Comparison of ENCODE assay signal across 14 mouse cellular contexts in the genomic region with DNA sequence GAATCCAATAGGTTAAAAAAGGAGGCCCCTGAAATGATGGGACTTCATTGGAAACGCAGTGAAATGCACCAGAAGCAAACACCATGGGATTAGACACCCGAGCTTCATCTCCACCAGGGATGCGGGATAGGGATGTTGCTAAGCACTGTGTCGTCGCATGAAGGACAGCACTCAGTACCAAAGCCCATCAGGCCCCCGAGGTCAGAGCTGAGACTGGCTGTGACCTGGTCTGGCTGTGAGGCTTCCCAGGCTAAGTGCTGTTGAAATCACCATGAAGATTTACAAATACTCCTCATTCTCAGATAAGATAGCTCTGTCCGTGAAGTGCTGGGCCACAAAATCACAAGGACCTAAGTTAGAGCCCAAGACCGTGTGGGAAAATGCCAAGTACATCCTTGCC.
"Had no signal": no experiment of that assay in that cellular context is flagged by ENCODE, and none has a peak within 500 bp of the region (broad histone marks: within the 10 kb centered on the region; RNA-seq: fewer than 3 reads in every experiment).

No protein-coding gene starts in this region.

- H3K9ac ChIP-seq: limb, embryonic 15.5 days; lung, embryonic 15.5 days; midbrain, embryonic 12.5 days; neural tube, embryonic 13.5 days had no signal

- H3K4me3 ChIP-seq: limb, embryonic 15.5 days; lung, embryonic 15.5 days; megakaryocyte, embryonic 14.5 days; midbrain, embryonic 12.5 days; neural tube, embryonic 13.5 days had no signal

- DNase-seq: kidney, adult 8-10 months; layer of hippocampus, postnatal 36 days; lung, postnatal 14 days; retina, postnatal 1 day; thymus, adult 18-20 months; thymus, postnatal 14 days had no signal

- H3K4me2 ChIP-seq: limb, embryonic 15.5 days; lung, embryonic 15.5 days; midbrain, embryonic 12.5 days; neural tube, embryonic 13.5 days had no signal

- H3K27ac ChIP-seq: limb, embryonic 15.5 days; lung, embryonic 15.5 days; macrophage; midbrain, embryonic 12.5 days; neural tube, embryonic 13.5 days had no signal

- H3K4me1 ChIP-seq: megakaryocyte, embryonic 14.5 days; midbrain, embryonic 12.5 days; neural tube, embryonic 13.5 days had no signal

- H3K9me3 ChIP-seq: limb, embryonic 15.5 days; lung, embryonic 15.5 days; megakaryocyte, embryonic 14.5 days; midbrain, embryonic 12.5 days; neural tube, embryonic 13.5 days had no signal

- ATAC-seq: intestine, embryonic 16.5 days; midbrain, embryonic 16.5 days had no signal

- H3K27me3 ChIP-seq: limb, embryonic 15.5 days; lung, embryonic 15.5 days; midbrain, embryonic 12.5 days; neural tube, embryonic 13.5 days had no signal

- H3K36me3 ChIP-seq: limb, embryonic 15.5 days; lung, embryonic 15.5 days; midbrain, embryonic 12.5 days; neural tube, embryonic 13.5 days had no signal
